Mouse (Mus musculus): ENCODE data around the gene Alg11.
A peak's percentile ranks its signal among the peaks of the same experiment; 100 is the strongest.

DNA sequence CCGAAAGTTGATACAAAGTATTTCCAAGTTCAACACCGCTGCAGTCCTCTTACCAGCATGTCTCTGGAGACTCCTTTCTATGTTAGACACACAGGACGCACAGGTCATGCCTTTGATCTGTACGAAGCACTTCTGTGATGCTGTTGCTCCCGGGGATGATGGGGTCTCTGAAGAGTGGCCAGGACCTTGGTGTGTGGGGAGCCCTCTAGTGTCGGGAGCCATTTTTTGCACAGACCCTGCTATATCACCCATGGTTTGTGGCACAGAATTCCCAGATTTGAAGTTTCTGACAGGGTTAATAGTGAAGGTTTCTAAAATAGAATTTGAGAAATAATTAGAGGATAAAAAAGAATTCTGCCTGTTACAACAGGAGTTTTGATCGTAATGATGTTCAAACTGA is 38.3 kb upstream of the Alg11 start:
- TF ChIP-seq CTCF (conservative IDR thresholded peaks at IDR 0.05; ENCODE audit: low read length) (peak; percentile 34), POU5F1 (IDR thresholded peaks at IDR 0.05; ENCODE audit: borderline replicate concordance, low read length) (no peak), NANOG (IDR thresholded peaks at IDR 0.05; ENCODE audit: borderline replicate concordance, low read length) (no peak)

All from E14TG2a.4 (cell line).